Mouse (Mus musculus): ENCODE data around the gene Dhodh.

DNA sequence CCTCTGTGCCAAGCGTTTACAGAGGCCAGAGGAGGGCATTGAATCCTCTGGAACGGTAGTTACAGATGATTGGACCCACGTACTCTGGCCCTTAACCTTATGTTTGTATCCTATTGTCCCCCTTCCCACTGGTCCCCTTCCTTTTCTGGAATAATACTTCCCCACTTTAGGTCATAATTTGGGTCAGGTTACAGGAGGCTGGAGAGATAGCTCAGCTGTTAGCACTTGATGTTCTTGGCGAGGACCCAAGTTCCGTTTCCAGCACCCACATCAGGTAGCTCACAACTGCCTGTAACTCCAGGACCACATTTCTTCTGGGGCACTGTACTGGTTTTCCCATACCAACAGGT, 655 bp upstream of the Dhodh start:
- no peak for TF ChIP-seq GATA1 (IDR thresholded peaks at IDR 0.05; ENCODE audit: low read length)
- TF ChIP-seq TAL1 (IDR thresholded peaks at IDR 0.05; ENCODE audit: low read length) = no peak
